Mouse (Mus musculus) kidney, postnatal 0 days (tissue): ENCODE data around the gene Arrdc2. TPM values are rescaled to one million over a fixed set of nuclear protein-coding genes. Genes with fewer than 3 reads are reported as not detected.

ENCODE experiments used
- ATAC-seq: fragments of 200-750 bp; cut with Nextera tagmentation; replicated peaks from 2 replicates; pipeline ENCODE4 v1.8.0; 2017; ENCODE audit warnings: low read depth, moderate number of reproducible peaks, moderate TSS enrichment, moderate library complexity; ENCODE audit not compliant: low FRiP score
- DNase-seq: peaks from one replicate; pipeline ENCODE4 v3.0.0-alpha.2; 2016; ENCODE audit warnings: low spot score
- H3K27ac ChIP-seq: fragments of 300-500 bp; sonication (generic); 2 replicates; pipeline ENCODE4 v1.5.1; 2014; ENCODE audit warnings: mild to moderate bottlenecking
- H3K27me3 ChIP-seq: fragments of 300-500 bp; sonication (generic); 2 replicates; pipeline ENCODE4 v1.6.1; 2014; ENCODE audit warnings: low read length, mixed read lengths; ENCODE audit not compliant: insufficient read depth
- H3K36me3 ChIP-seq: fragments of 300-500 bp; sonication (generic); 2 replicates; pipeline ENCODE4 v1.6.1; 2014; ENCODE audit warnings: low read length, mixed read lengths; ENCODE audit not compliant: insufficient read depth
- H3K4me1 ChIP-seq: fragments of 300-500 bp; sonication (generic); replicated peaks from 2 replicates; pipeline ENCODE4 v1.6.1; 2014; ENCODE audit warnings: antibody characterized with exemption, low read length, mixed read lengths; ENCODE audit not compliant: insufficient read depth
- H3K4me2 ChIP-seq: fragments of 300-500 bp; sonication (generic); 2 replicates; pipeline ENCODE4 v1.6.1; 2014; ENCODE audit warnings: mild to moderate bottlenecking, low read length, moderate library complexity, mixed read lengths
- H3K4me3 ChIP-seq: fragments of 300-500 bp; sonication (generic); replicated peaks from 2 replicates; pipeline ENCODE4 v1.5.1; 2014; ENCODE audit warnings: low read depth, low read length
- H3K9ac ChIP-seq: fragments of 300-500 bp; sonication (generic); 2 replicates; pipeline ENCODE4 v1.6.1; 2014; ENCODE audit warnings: low read depth, low read length
- H3K9me3 ChIP-seq: fragments of 300-500 bp; sonication (generic); replicated peaks from 2 replicates; pipeline ENCODE4 v1.6.1; 2016; ENCODE audit warnings: low read length, inconsistent platforms, mixed read lengths
- CTCF ChIP-seq: IDR thresholded peaks from 2 replicates; pipeline ENCODE4 v1.5.1; 2016; ENCODE audit warnings: antibody characterized with exemption, low read depth, mild to moderate bottlenecking, moderate library complexity
- WGBS: fragments of 180-500 bp; shearing (Covaris S2); extraction: QIAGEN DNeasy Blood & Tissue Kit; methylation state at CpG from one replicate; pipeline ENCODE4 v1.1.7; 2014; 5-methylcytosine and 5-hydroxymethylcytosine counted together
- polyA plus RNA-seq: library from polyadenylated mRNA; unstranded; fragments of >200 nt; fragmentation: Nextera tagmentation; extraction: Ambion mirVana; gene quantifications from 2 replicates; pipeline ENCODE4 v1.2.1, GENCODE M21; 2015

Arrdc2 gene
- polyA plus RNA-seq, result 6.8 and 7.5 TPM in 2 replicates

- Histone ChIP-seq H3K9ac (peak within 1 kb of the TSS; percentile 87), H3K4me3 (peak within 1 kb of the TSS; percentile 69), H3K4me2 (peak within 1 kb of the TSS; percentile 82), H3K27ac (peak within 1 kb of the TSS; percentile 93), H3K4me1 (peaks cover 5% of the 10 kb centered on the region; the same call in 1 of the 2 replicates), H3K36me3 (0 out of 2 replicates have a peak, but pooled peaks cover 5% of the 10 kb centered on the region), H3K27me3 (no peaks in the 10 kb centered on the region), H3K9me3 (no peaks in the 10 kb centered on the region)
- TF ChIP-seq CTCF, result 0 out of 2 replicates have a peak, but pooled peaks have one; percentile 1
- ATAC-seq, result peak; percentile 96
- peak; percentile 100 for DNase-seq
- 2% methylated on average over 55 of the region's 55 CpGs for WGBS
These were observed at the start of gene Arrdc2 for GRCm38 (mm10) chr8:70839408-70840351. TSS of gene Arrdc2 (minus strand) at chr8:70839720.

- Histone ChIP-seq H3K4me3 (no peak overlapping the region), H3K4me1 (peaks cover 11% of the 10 kb centered on the region), H3K9ac (no peak overlapping the region), H3K9me3 (no peaks in the 10 kb centered on the region), H3K4me2 (no peak overlapping the region), H3K27ac (no peak overlapping the region), H3K27me3 (peaks cover 17% of the 10 kb centered on the region), H3K36me3 (no peaks in the 10 kb centered on the region)
- 0 out of 2 replicates have a peak, but pooled peaks have one; percentile 23 for ATAC-seq
- TF ChIP-seq CTCF, result no peak
- 9% methylated on average over 15 of the region's 18 CpGs for WGBS
- peak; percentile 19 for DNase-seq
These were observed 48.1 kb upstream of the Arrdc2 start for GRCm38 (mm10) chr8:70887669-70888068.

DNA sequence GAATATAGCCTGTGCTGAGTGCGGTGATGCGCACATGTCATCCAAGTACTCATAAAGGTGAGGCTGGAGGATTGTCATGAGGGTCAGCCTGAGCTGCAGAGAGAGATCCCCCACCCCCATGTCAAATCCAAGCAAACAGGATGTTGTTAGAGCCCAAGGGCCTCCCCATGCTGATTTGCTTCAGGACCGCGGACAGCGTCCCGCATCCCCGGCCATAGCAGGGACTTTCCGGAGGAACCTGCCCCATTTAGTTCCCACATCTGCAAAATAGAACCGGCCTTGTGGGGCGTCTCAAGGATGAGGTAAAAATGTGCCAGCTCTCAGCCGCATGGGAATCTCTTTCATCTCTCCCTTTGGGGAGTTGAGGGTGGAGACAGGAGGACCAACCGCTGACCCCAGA is 46.1 kb upstream of the Arrdc2 start:
- Histone ChIP-seq H3K9ac (no peak overlapping the region), H3K4me2 (no peak overlapping the region), H3K36me3 (no peaks in the 10 kb centered on the region), H3K4me1 (no peaks in the 10 kb centered on the region), H3K27me3 (no peaks in the 10 kb centered on the region), H3K27ac (no peak overlapping the region), H3K4me3 (no peak overlapping the region), H3K9me3 (no peaks in the 10 kb centered on the region)
- DNase-seq, result peak; percentile 63
- no peak for TF ChIP-seq CTCF
- WGBS, result 10% methylated on average over 12 of the region's 12 CpGs
- no peak for ATAC-seq

DNA sequence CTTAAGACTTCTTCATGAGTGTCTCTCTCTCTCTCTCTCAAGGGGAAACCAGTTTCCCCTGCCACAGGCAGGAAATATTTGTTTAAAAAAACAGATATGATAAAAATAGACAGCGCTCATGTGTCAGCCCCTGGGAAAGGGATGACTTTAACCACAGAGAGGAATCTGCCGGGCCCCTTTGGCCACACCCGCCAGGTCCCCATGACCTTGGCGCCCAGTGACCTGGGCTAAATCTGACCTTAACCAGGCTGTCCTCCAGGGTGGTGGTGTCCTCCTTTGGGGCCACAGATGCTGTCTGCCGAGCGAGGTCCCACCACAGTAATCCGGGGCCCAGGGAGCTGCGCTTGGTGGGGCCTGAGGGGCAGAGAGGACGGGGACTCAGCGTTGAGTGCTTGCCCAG is 45.2 kb upstream of the Arrdc2 start:
- Histone ChIP-seq H3K9ac (no peak overlapping the region), H3K4me3 (no peak overlapping the region), H3K36me3 (no peaks in the 10 kb centered on the region), H3K4me2 (no peak overlapping the region), H3K9me3 (no peaks in the 10 kb centered on the region), H3K27me3 (no peaks in the 10 kb centered on the region), H3K4me1 (0 out of 2 replicates have a peak, but pooled peaks cover 6% of the 10 kb centered on the region), H3K27ac (no peak overlapping the region)
- DNase-seq, result no peak
- no peak for ATAC-seq
- no peak for TF ChIP-seq CTCF
- WGBS, result 89% methylated on average over 10 of the region's 10 CpGs

DNA sequence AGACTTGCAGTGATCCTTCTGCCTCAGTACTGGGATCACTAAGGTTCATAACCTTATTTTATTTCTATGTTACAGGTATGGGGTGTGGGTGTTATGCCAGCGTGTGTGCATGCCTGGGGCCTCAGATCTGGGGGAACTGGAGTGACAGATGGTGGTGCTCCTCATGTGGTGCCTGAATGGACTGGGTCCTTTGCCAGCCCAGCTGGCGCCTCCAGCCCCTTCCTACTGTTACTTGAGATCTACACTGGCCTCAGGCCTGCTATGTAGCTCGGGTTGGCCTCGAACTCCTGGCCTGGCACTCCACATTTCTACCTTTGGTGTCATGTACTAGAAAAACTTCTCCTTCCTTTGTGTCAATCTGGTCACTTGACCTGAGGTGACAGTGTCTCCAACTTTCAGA is 44.7 kb upstream of the Arrdc2 start:
- no peak overlapping the region for H3K4me3 ChIP-seq
- 77% methylated on average over 4 of the region's 4 CpGs for WGBS
- ATAC-seq, result no peak
- no peak overlapping the region for H3K27ac ChIP-seq
- H3K4me2 ChIP-seq, result no peak overlapping the region
- H3K4me1 ChIP-seq, result 0 out of 2 replicates have a peak, but pooled peaks cover 6% of the 10 kb centered on the region
- H3K36me3 ChIP-seq, result no peaks in the 10 kb centered on the region
- no peak for DNase-seq
- no peak overlapping the region for H3K9ac ChIP-seq
- no peaks in the 10 kb centered on the region for H3K27me3 ChIP-seq
- H3K9me3 ChIP-seq, result no peaks in the 10 kb centered on the region
- TF ChIP-seq CTCF, result no peak

DNA sequence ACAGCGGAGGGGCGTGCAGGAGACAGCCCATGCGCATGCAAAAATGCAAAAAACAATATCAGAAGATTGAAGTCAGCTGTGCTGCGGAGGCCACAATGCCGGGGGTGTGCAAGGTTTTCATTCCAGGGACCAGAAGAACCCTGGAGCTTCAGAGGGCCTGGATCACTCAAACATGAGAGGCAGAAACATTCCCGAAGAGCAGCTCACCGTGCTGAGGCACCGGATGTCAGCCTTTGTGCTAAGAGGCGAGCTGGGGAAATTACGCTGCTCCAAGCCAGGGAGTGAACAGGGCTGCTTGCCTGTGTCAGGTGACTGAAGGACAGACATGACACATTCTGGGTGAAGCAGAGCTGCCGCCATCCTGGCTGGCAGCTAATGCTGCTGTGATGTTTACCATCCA is 41.0 kb upstream of the Arrdc2 start:
- DNase-seq, result no peak
- Histone ChIP-seq H3K4me2 (no peak overlapping the region), H3K4me1 (0 out of 2 replicates have a peak, but pooled peaks cover 6% of the 10 kb centered on the region), H3K9ac (no peak overlapping the region), H3K27ac (no peak overlapping the region), H3K27me3 (no peaks in the 10 kb centered on the region), H3K36me3 (no peaks in the 10 kb centered on the region), H3K9me3 (no peaks in the 10 kb centered on the region), H3K4me3 (no peak overlapping the region)
- WGBS, result 23% methylated on average over 11 of the region's 11 CpGs
- no peak for TF ChIP-seq CTCF
- 0 out of 2 replicates have a peak, but pooled peaks have one; percentile 27 for ATAC-seq
